Mouse (Mus musculus) adrenal gland, postnatal 10 days (tissue): ENCODE results near the gene Tmem234. TPM values are rescaled to one million over a fixed set of nuclear protein-coding genes. Genes with fewer than 3 reads are reported as not detected.
A peak's percentile ranks its signal among the peaks of the same experiment; 100 is the strongest.

Source experiments
- DNase-seq: peaks from one replicate; pipeline ENCODE4 v3.0.0; 2021; ENCODE audit warnings: mixed read lengths
- total RNA-seq, 2 experiments: library from RNA; stranded (reverse); gene quantifications; 2 replicates each; pipeline ENCODE4 v1.2.3; 2021

Tmem234 gene
- total RNA-seq, 2 experiments from 2014 or later = 83.6 to 86.2 TPM

- no peak for DNase-seq
These were observed 22.8 kb upstream of the Tmem234 start for GRCm38 (mm10) chr4:129577688-129578087.

- DNase-seq = peak; percentile 39
These were observed 22.0 kb upstream of the Tmem234 start, which contains the start of gene Fam167b for GRCm38 (mm10) chr4:129578466-129578865. Gene Fam167b (minus strand): TSS chr4:129578549.

- DNase-seq = no peak
These were observed 20.1 kb upstream of the Tmem234 start for GRCm38 (mm10) chr4:129580347-129580746.

GRCm38 (mm10) chr4:129582251-129582650 is 18.2 kb upstream of the Tmem234 start:
- no peak for DNase-seq

- no peak for DNase-seq
These were observed 16.1 kb upstream of the Tmem234 start for GRCm38 (mm10) chr4:129584370-129584769.

GRCm38 (mm10) chr4:129584884-129585608 is 15.4 kb upstream of the Tmem234 start:
- DNase-seq = peak; percentile 92

GRCm38 (mm10) chr4:129585773-129586172 is 14.7 kb upstream of the Tmem234 start:
- DNase-seq = no peak

- DNase-seq = no peak
These were observed 13.5 kb upstream of the Tmem234 start for GRCm38 (mm10) chr4:129586943-129587342.

- no peak for DNase-seq
These were observed 11.6 kb upstream of the Tmem234 start for GRCm38 (mm10) chr4:129588865-129589264.

GRCm38 (mm10) chr4:129608426-129609025 is 8.1 kb downstream of the Tmem234 start:
- peak; percentile 88 for DNase-seq

GRCm38 (mm10) chr4:129609139-129609631 is 8.7 kb downstream of the Tmem234 start:
- DNase-seq = no peak

- DNase-seq = no peak
These were observed 9.6 kb downstream of the Tmem234 start for GRCm38 (mm10) chr4:129610026-129610425.

- no peak for DNase-seq
These were observed 10.0 kb downstream of the Tmem234 start for GRCm38 (mm10) chr4:129610472-129610871.

GRCm38 (mm10) chr4:129614093-129614492 is 13.6 kb downstream of the Tmem234 start, which contains the start of gene Dcdc2b:
Gene Dcdc2b (minus strand): TSS chr4:129614257.
- DNase-seq = no peak

GRCm38 (mm10) chr4:129615801-129616290 is 15.4 kb downstream of the Tmem234 start:
- DNase-seq = no peak

- DNase-seq = no peak
These were observed 16.2 kb downstream of the Tmem234 start for GRCm38 (mm10) chr4:129616631-129617030.

GRCm38 (mm10) chr4:129617121-129617641 is 16.7 kb downstream of the Tmem234 start:
- DNase-seq = no peak

GRCm38 (mm10) chr4:129618031-129618430 is 17.6 kb downstream of the Tmem234 start:
- DNase-seq = no peak

GRCm38 (mm10) chr4:129618786-129619691 is 18.6 kb downstream of the Tmem234 start, which contains the start of gene Iqcc:
Gene Iqcc (minus strand): TSS chr4:129619099.
- DNase-seq = peak; percentile 97

- DNase-seq = no peak
These were observed 20.2 kb downstream of the Tmem234 start for GRCm38 (mm10) chr4:129620419-129621282.
